Comparison of ENCODE assay signal across 8 mouse cellular contexts in genomic region chr9:37421239-37421638, GRCm38 (mm10). TPM values are rescaled to one million over a fixed set of nuclear protein-coding genes. Genes with fewer than 3 reads are reported as not detected.
DNase-seq lines count a peak whose midpoint lies in the region; ATAC-seq and TF ChIP-seq lines count a peak whose summit lies in the region.

No protein-coding gene starts in this region.

- WGBS in kidney, postnatal 0 days: 15% methylated on average over 12 of the region's 12 CpGs

- H3K9me3 ChIP-seq in kidney, postnatal 0 days (replicated peaks; ENCODE audit: low read length): no peaks in the 10 kb centered on the region

- DNase-seq in kidney, postnatal 0 days (ENCODE audit: low spot score): no peak
- no peak for DNase-seq in kidney, adult 8-10 months
- DNase-seq in induced T-regulatory cell, adult 2 months (ENCODE audit: low read depth): peak; percentile 35
- peak; percentile 18 for DNase-seq in lung, postnatal 25 days (ENCODE audit: low spot score)
- DNase-seq in thymus, postnatal 0 days (ENCODE audit: low spot score): peak; percentile 46
- DNase-seq in urinary bladder, postnatal 10 days (ENCODE audit: low spot score): no peak

- no peaks in the 10 kb centered on the region for H3K36me3 ChIP-seq in kidney, postnatal 0 days (ENCODE audit: insufficient read depth, low read length)

- no peaks in the 10 kb centered on the region for H3K27me3 ChIP-seq in kidney, postnatal 0 days (ENCODE audit: insufficient read depth, low read length)

- no peak for TF ChIP-seq CTCF in kidney, postnatal 0 days (IDR thresholded peaks at IDR 0.05; ENCODE audit: low read depth)

- H3K27ac ChIP-seq in kidney, postnatal 0 days: no peak overlapping the region

- H3K4me2 ChIP-seq in kidney, postnatal 0 days (ENCODE audit: low read length): peak overlapping the region; percentile 59

- peak; percentile 29; the same call in 1 of the 2 replicates for ATAC-seq in kidney, postnatal 0 days (replicated peaks; ENCODE audit: low FRiP score, low read depth)
- ATAC-seq in common myeloid progenitor, adult 5-6 weeks (replicated peaks; ENCODE audit: low read depth, poor library complexity, severe bottlenecking): peak; percentile 72
- no peak for ATAC-seq in cerebellum, adult (ENCODE audit: insufficient number of reproducible peaks, low FRiP score, low TSS enrichment)

- H3K9ac ChIP-seq in kidney, postnatal 0 days (ENCODE audit: low read depth, low read length): no peak overlapping the region

- H3K4me1 ChIP-seq in kidney, postnatal 0 days (replicated peaks; ENCODE audit: insufficient read depth, low read length): peaks cover 4% of the 10 kb centered on the region; the same call in 1 of the 2 replicates

- H3K4me3 ChIP-seq in kidney, postnatal 0 days (replicated peaks; ENCODE audit: low read depth, low read length): peak overlapping the region; percentile 20; the same call in 1 of the 2 replicates

RNA-seq across cellular contexts. Expression of gene Robo3, which starts 11.8 kb away (rescaled TPM):
- polyA plus RNA-seq in kidney, postnatal 0 days (2015; fragmentation: Nextera tagmentation; extraction: Ambion mirVana): 0.25 and 0.51 TPM in 2 replicates
- 3.8 and 4.1 TPM in 2 replicates for total RNA-seq in common myeloid progenitor, adult 5-6 weeks (2017)
- 0.14 and 0.23 TPM in 2 replicates for polyA plus RNA-seq in thymus, postnatal 0 days (2015; fragmentation: Nextera tagmentation; extraction: Ambion mirVana)

RNA-seq across cellular contexts. Expression of gene Robo4, which starts 19.5 kb away (rescaled TPM):
- polyA plus RNA-seq in kidney, postnatal 0 days (2015; fragmentation: Nextera tagmentation; extraction: Ambion mirVana): 17.5 and 19.4 TPM in 2 replicates
- total RNA-seq in common myeloid progenitor, adult 5-6 weeks (2017): 1.3 and 1.4 TPM in 2 replicates
- 2.5 and 3.4 TPM in 2 replicates for polyA plus RNA-seq in thymus, postnatal 0 days (2015; fragmentation: Nextera tagmentation; extraction: Ambion mirVana)

RNA-seq across cellular contexts. Expression of gene Hepacam, which starts 54.1 kb away (rescaled TPM):
- polyA plus RNA-seq in kidney, postnatal 0 days (2015; fragmentation: Nextera tagmentation; extraction: Ambion mirVana): 0.09 and 0.16 TPM in 2 replicates
- not detected in 2 replicates for total RNA-seq in common myeloid progenitor, adult 5-6 weeks (2017)
- 0.10 TPM in 1 of 2 replicates, not detected in the other for polyA plus RNA-seq in thymus, postnatal 0 days (2015; fragmentation: Nextera tagmentation; extraction: Ambion mirVana)

Comparison
In these comparisons a context has a peak if more than half of its experiments do, and no peak if none do; other contexts are left out.
1. DNase-seq: peak in induced T-regulatory cell, adult 2 months (single experiment), lung, postnatal 25 days (single experiment) and thymus, postnatal 0 days (single experiment); none in kidney, postnatal 0 days (single experiment), kidney, adult 8-10 months (0 of 2) and urinary bladder, postnatal 10 days (single experiment).